ENCODE assay signal across 29 mouse cellular contexts in genomic region chr10:42577525-42578280, GRCm38 (mm10). TPM values are rescaled to one million over a fixed set of nuclear protein-coding genes. Genes with fewer than 3 reads are reported as not detected.
DNase-seq lines count a peak whose midpoint lies in the region; ATAC-seq lines count a peak whose summit lies in the region.
"Had no signal": no experiment of that assay in that cellular context is flagged by ENCODE, and none has a peak within 500 bp of the region (broad histone marks: within the 10 kb centered on the region; RNA-seq: fewer than 3 reads in every experiment).

No protein-coding gene starts in this region.

- ATAC-seq in limb, embryonic 11.5 days (ENCODE audit: insufficient number of reproducible peaks, low FRiP score, low TSS enrichment, low read depth) = no peak
- ATAC-seq in forebrain, embryonic 13.5 days = no peak
- no peak for ATAC-seq in midbrain, embryonic 13.5 days
- ATAC-seq: activated CD4-positive, CD25-positive, alpha-beta regulatory T cell, adult 4 months; hindbrain, postnatal 0 days; liver, postnatal 0 days; lung, postnatal 0 days had no signal

- H3K27ac ChIP-seq in limb, embryonic 11.5 days (replicated peaks; ENCODE audit: low read depth, low read length) = no peak overlapping the region
- no peak overlapping the region for H3K27ac ChIP-seq in limb, embryonic 10.5 days
- peak overlapping the region; percentile 97 for H3K27ac ChIP-seq in forebrain, embryonic 10.5 days
- peak overlapping the region; percentile 96 for H3K27ac ChIP-seq in forebrain, embryonic 13.5 days
- no peak overlapping the region for H3K27ac ChIP-seq in midbrain, embryonic 13.5 days
- H3K27ac ChIP-seq: embryonic facial prominence, embryonic 13.5 days; hindbrain, postnatal 0 days; limb, embryonic 12.5 days; macrophage had no signal

- H3K4me3 ChIP-seq in limb, embryonic 11.5 days (ENCODE audit: low read depth, low read length) = no peak overlapping the region
- H3K4me3 ChIP-seq in limb, embryonic 10.5 days = no peak overlapping the region
- peak overlapping the region; percentile 79 for H3K4me3 ChIP-seq in forebrain, embryonic 10.5 days
- H3K4me3 ChIP-seq in forebrain, embryonic 13.5 days = peak overlapping the region; percentile 81
- peak overlapping the region; percentile 49; the same call in 1 of the 2 replicates for H3K4me3 ChIP-seq in midbrain, embryonic 13.5 days (replicated peaks)
- H3K4me3 ChIP-seq: embryonic facial prominence, embryonic 13.5 days; erythroblast, embryonic 14.5 days; limb, embryonic 12.5 days had no signal

- no peaks in the 10 kb centered on the region for H3K9me3 ChIP-seq in limb, embryonic 11.5 days (ENCODE audit: control insufficient read depth, low read length)
- no peaks in the 10 kb centered on the region for H3K9me3 ChIP-seq in limb, embryonic 10.5 days (replicated peaks)
- H3K9me3 ChIP-seq in forebrain, embryonic 10.5 days = no peaks in the 10 kb centered on the region
- no peaks in the 10 kb centered on the region for H3K9me3 ChIP-seq in forebrain, embryonic 13.5 days (replicated peaks)
- H3K9me3 ChIP-seq in midbrain, embryonic 13.5 days = no peaks in the 10 kb centered on the region
- H3K9me3 ChIP-seq: embryonic facial prominence, embryonic 13.5 days; limb, embryonic 12.5 days had no signal

- no peaks in the 10 kb centered on the region for H3K36me3 ChIP-seq in limb, embryonic 11.5 days (ENCODE audit: control insufficient read depth, insufficient read depth, low read length)
- no peaks in the 10 kb centered on the region for H3K36me3 ChIP-seq in limb, embryonic 10.5 days
- H3K36me3 ChIP-seq in forebrain, embryonic 10.5 days (replicated peaks) = peaks cover 68% of the 10 kb centered on the region
- H3K36me3 ChIP-seq in forebrain, embryonic 13.5 days (ENCODE audit: poor library complexity, severe bottlenecking) = peaks cover 25% of the 10 kb centered on the region
- H3K36me3 ChIP-seq in midbrain, embryonic 13.5 days = no peaks in the 10 kb centered on the region
- H3K36me3 ChIP-seq: embryonic facial prominence, embryonic 13.5 days; limb, embryonic 12.5 days had no signal

- DNase-seq in limb, embryonic 11.5 days (ENCODE audit: low spot score) = peak; percentile 24
- DNase-seq in limb, embryonic 10.5 days (ENCODE audit: low spot score) = no peak
- no peak for DNase-seq in forebrain, embryonic 10.5 days (ENCODE audit: extremely low spot score, low spot score)
- DNase-seq in left cerebral cortex, adult 9 months (ENCODE audit: low spot score in 2 of 2) = no peak
- DNase-seq in cerebellum, adult 11 months = no peak
- DNase-seq in frontal cortex, postnatal 36 days (ENCODE audit: low spot score in 2 of 2) = no peak
- DNase-seq: adrenal gland, postnatal 10 days; cerebellum, adult 9-10 months; gastrocnemius, postnatal 10 days; heart, adult 11 months; kidney, adult 11 months; liver, postnatal 0 days; thymus, postnatal 14 days had no signal

- no peak overlapping the region for H3K9ac ChIP-seq in limb, embryonic 11.5 days (ENCODE audit: low read length)
- H3K9ac ChIP-seq in forebrain, embryonic 13.5 days = peak overlapping the region; percentile 53
- no peak overlapping the region for H3K9ac ChIP-seq in midbrain, embryonic 13.5 days (replicated peaks)
- H3K9ac ChIP-seq: embryonic facial prominence, embryonic 13.5 days; limb, embryonic 12.5 days; liver, postnatal 0 days had no signal

- WGBS in limb, embryonic 11.5 days = 4% methylated on average over 15 of the region's 15 CpGs
- 2% methylated on average over 15 of the region's 15 CpGs for WGBS in limb, embryonic 10.5 days
- WGBS in forebrain, embryonic 10.5 days = 2% methylated on average over 15 of the region's 15 CpGs
- 2% methylated on average over 15 of the region's 15 CpGs for WGBS in forebrain, embryonic 13.5 days
- 2% methylated on average over 15 of the region's 15 CpGs for WGBS in midbrain, embryonic 13.5 days

- peaks cover 15% of the 10 kb centered on the region for H3K4me1 ChIP-seq in limb, embryonic 11.5 days (ENCODE audit: control insufficient read depth, insufficient read depth, low read length)
- H3K4me1 ChIP-seq in limb, embryonic 10.5 days = peaks cover 28% of the 10 kb centered on the region
- H3K4me1 ChIP-seq in forebrain, embryonic 10.5 days = peaks cover 89% of the 10 kb centered on the region
- peaks cover 92% of the 10 kb centered on the region for H3K4me1 ChIP-seq in forebrain, embryonic 13.5 days
- peaks cover 55% of the 10 kb centered on the region for H3K4me1 ChIP-seq in midbrain, embryonic 13.5 days (replicated peaks)

- H3K27me3 ChIP-seq in limb, embryonic 11.5 days (ENCODE audit: control insufficient read depth, insufficient read depth, low read length) = peaks cover 91% of the 10 kb centered on the region
- H3K27me3 ChIP-seq in limb, embryonic 10.5 days (ENCODE audit: low read depth, poor library complexity, severe bottlenecking) = peaks cover 100% of the 10 kb centered on the region
- H3K27me3 ChIP-seq in forebrain, embryonic 10.5 days (ENCODE audit: poor library complexity, severe bottlenecking) = peaks cover 97% of the 10 kb centered on the region
- peaks cover 8% of the 10 kb centered on the region for H3K27me3 ChIP-seq in forebrain, embryonic 13.5 days
- peaks cover 95% of the 10 kb centered on the region for H3K27me3 ChIP-seq in midbrain, embryonic 13.5 days

- H3K4me2 ChIP-seq in limb, embryonic 11.5 days (ENCODE audit: low read depth, severe bottlenecking) = no peak overlapping the region
- peak overlapping the region; percentile 89 for H3K4me2 ChIP-seq in forebrain, embryonic 13.5 days
- peak overlapping the region; percentile 63 for H3K4me2 ChIP-seq in midbrain, embryonic 13.5 days (replicated peaks)
- H3K4me2 ChIP-seq: embryonic facial prominence, embryonic 13.5 days; heart, embryonic 11.5 days; limb, embryonic 12.5 days; liver, embryonic 11.5 days had no signal

RNA-seq across cellular contexts. Expression of gene Nr2e1, which starts 5.7 kb away (rescaled TPM):
- not detected in 2 replicates for polyA plus RNA-seq in limb, embryonic 11.5 days (2014; fragmentation: Nextera tagmentation; extraction: Ambion mirVana)
- not detected in 2 replicates for polyA plus RNA-seq in limb, embryonic 10.5 days (2016; fragmentation: Nextera tagmentation; extraction: Ambion mirVana)
- 80.9 and 87.7 TPM in 2 replicates for polyA plus RNA-seq in forebrain, embryonic 10.5 days (2016; fragmentation: Nextera tagmentation; extraction: Ambion mirVana)
- 71.0 and 77.0 TPM in 2 replicates for polyA plus RNA-seq in forebrain, embryonic 13.5 days (2015; fragmentation: Nextera tagmentation; extraction: Ambion mirVana)
- polyA plus RNA-seq in midbrain, embryonic 13.5 days (2015; fragmentation: Nextera tagmentation; extraction: Ambion mirVana) = 14.8 and 16.9 TPM in 2 replicates
- polyA plus RNA-seq: activated CD4-positive, CD25-positive, alpha-beta regulatory T cell, adult 4 months; C2C12; erythroblast, embryonic 14.5 days; heart, postnatal 0 days; hindbrain, postnatal 0 days; kidney, embryonic 16.5 days; large intestine, adult 2 months; limb, embryonic 12.5 days; liver, embryonic 11.5 days; liver, postnatal 0 days; lung, postnatal 0 days; macrophage; spleen, adult 2 months had no signal

RNA-seq across cellular contexts. Expression of gene Ostm1, which starts 5.9 kb away (rescaled TPM):
- polyA plus RNA-seq in limb, embryonic 11.5 days (2014; fragmentation: Nextera tagmentation; extraction: Ambion mirVana) = 8.0 and 8.2 TPM in 2 replicates
- polyA plus RNA-seq in limb, embryonic 10.5 days (2016; fragmentation: Nextera tagmentation; extraction: Ambion mirVana) = 8.4 and 8.9 TPM in 2 replicates
- 44.2 and 44.7 TPM in 2 replicates for polyA plus RNA-seq in forebrain, embryonic 10.5 days (2016; fragmentation: Nextera tagmentation; extraction: Ambion mirVana)
- 57.1 and 63.2 TPM in 2 replicates for polyA plus RNA-seq in forebrain, embryonic 13.5 days (2015; fragmentation: Nextera tagmentation; extraction: Ambion mirVana)
- polyA plus RNA-seq in midbrain, embryonic 13.5 days (2015; fragmentation: Nextera tagmentation; extraction: Ambion mirVana) = 35.6 and 37.4 TPM in 2 replicates

Comparison
In these comparisons a context has a peak if more than half of its experiments do, and no peak if none do; other contexts are left out.
1. H3K27ac ChIP-seq: peak in forebrain, embryonic 10.5 days (single experiment) and forebrain, embryonic 13.5 days (single experiment); none in limb, embryonic 11.5 days (single experiment), limb, embryonic 10.5 days (single experiment) and midbrain, embryonic 13.5 days (single experiment).
2. H3K4me3 ChIP-seq: peak in forebrain, embryonic 10.5 days (single experiment), forebrain, embryonic 13.5 days (single experiment) and midbrain, embryonic 13.5 days (single experiment); none in limb, embryonic 11.5 days (single experiment) and limb, embryonic 10.5 days (single experiment).
3. RNA of gene Nr2e1, which starts 5.7 kb away (polyA plus RNA-seq): 80.9 to 87.7 TPM in forebrain, embryonic 10.5 days, 71.0 to 77.0 TPM in forebrain, embryonic 13.5 days and 14.8 to 16.9 TPM in midbrain, embryonic 13.5 days; not detected in limb, embryonic 11.5 days and not detected in limb, embryonic 10.5 days; every median in the first group is over 10 times any median in the second.